Mouse (Mus musculus): ENCODE data around the gene Myo10. TPM values are rescaled to one million over a fixed set of nuclear protein-coding genes. Genes with fewer than 3 reads are reported as not detected.

Gene Myo10
- polyA plus RNA-seq, 1 experiment: 32.8 TPM

DNA sequence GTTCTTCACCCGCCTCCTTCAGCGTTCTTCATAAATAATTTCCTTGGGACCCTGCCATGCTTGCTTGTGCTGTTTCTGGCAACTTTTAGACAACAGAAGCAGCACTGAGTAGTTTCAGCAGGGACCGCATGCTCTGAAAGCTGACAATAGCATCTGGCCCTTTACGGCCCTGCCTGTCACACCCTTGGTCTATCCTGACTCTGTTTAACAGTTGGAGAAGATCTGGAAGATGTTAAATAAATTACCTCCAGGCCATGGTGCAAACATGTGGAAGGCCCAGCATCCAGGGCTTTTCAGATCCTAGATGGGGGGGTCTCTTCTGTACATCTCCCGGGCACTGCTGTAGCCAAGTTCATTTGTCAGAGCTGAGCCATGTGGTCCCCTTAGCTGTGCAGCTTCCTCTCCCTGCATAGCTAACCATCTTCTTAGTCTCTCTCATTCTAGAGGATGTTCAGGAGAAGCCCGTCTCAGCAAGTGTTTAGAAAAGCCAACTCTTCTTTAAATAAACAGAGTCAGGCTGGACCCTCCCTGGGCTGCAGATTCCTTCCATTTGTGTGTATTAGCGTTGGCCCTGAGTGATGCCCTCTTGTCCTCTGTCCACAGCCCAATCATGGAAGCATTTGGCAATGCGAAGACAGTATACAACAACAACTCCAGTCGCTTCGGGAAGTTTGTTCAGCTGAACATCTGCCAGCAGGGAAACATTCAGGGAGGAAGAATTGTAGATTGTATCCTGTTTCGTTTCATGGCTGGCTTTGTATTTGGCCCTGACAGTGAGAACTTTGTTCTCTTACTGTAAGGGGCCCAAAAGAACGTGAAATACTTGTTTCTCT lies 101.2 kb downstream of the Myo10 start:
- Histone ChIP-seq H3K4me3 (ENCODE audit: insufficient read depth, low read length) (no peak overlapping the region), H3K4me1 (ENCODE audit: control insufficient read depth, insufficient read depth, low read length) (no peaks in the 10 kb centered on the region), H3K27ac (ENCODE audit: insufficient read depth, low read length) (no peak overlapping the region)
- TF ChIP-seq CTCF (IDR thresholded peaks at IDR 0.05; ENCODE audit: extremely low read depth, insufficient read depth, low read length) (no peak), POLR2A (IDR thresholded peaks at IDR 0.05; ENCODE audit: extremely low read depth, insufficient read depth, low read length) (no peak)

DNA sequence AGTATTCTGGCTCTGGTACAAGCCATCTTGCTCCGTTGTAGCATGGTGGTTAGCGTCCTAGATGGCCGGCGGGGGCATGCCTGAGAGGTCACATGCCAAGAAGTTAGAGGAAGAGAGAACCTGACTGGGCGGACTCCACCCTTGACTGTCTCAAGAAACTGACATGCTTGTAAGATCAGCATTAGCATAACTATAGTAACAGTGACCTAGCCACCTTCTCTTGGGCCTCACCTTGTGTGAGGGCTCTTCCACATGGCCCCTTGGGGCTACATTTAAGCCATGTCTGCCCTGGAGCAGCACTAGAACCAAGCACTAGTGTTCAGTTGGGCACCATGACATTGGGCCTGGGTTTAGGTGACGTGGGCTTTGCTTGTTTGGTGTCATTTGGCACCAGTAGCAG lies 102.2 kb downstream of the Myo10 start:
- Histone ChIP-seq H3K27ac (ENCODE audit: insufficient read depth, low read length) (no peak overlapping the region), H3K4me3 (ENCODE audit: insufficient read depth, low read length) (no peak overlapping the region), H3K4me1 (ENCODE audit: control insufficient read depth, insufficient read depth, low read length) (no peaks in the 10 kb centered on the region)
- TF ChIP-seq POLR2A (IDR thresholded peaks at IDR 0.05; ENCODE audit: extremely low read depth, insufficient read depth, low read length) (no peak), CTCF (IDR thresholded peaks at IDR 0.05; ENCODE audit: extremely low read depth, insufficient read depth, low read length) (no peak)

DNA sequence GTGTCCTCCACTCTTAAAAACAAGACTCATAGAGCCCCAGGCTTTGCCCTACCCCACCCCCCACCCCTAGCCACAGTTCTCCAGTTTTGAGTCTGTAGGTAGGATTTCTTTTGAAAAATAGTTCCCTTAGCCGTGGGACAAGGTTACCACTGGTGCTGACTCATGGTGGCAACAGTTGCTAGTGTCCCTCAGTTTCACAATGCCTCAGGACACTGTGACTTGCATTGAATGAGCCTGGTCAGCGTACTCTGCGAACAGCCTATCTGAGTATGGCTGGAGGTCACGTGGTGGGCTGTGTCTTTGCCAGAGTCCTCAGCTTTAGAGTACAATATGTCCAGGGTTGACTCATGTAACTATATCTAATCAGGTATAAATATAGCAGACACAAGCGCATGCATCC lies 104.5 kb downstream of the Myo10 start:
- peaks cover 1% of the 10 kb centered on the region; the same call in 1 of the 2 replicates for H3K4me1 ChIP-seq (ENCODE audit: control insufficient read depth, insufficient read depth, low read length)
- no peak overlapping the region for H3K27ac ChIP-seq (ENCODE audit: insufficient read depth, low read length)
- no peak overlapping the region for H3K4me3 ChIP-seq (ENCODE audit: insufficient read depth, low read length)
- TF ChIP-seq CTCF (IDR thresholded peaks at IDR 0.05; ENCODE audit: extremely low read depth, insufficient read depth, low read length): no peak
- TF ChIP-seq POLR2A (IDR thresholded peaks at IDR 0.05; ENCODE audit: extremely low read depth, insufficient read depth, low read length): no peak

DNA sequence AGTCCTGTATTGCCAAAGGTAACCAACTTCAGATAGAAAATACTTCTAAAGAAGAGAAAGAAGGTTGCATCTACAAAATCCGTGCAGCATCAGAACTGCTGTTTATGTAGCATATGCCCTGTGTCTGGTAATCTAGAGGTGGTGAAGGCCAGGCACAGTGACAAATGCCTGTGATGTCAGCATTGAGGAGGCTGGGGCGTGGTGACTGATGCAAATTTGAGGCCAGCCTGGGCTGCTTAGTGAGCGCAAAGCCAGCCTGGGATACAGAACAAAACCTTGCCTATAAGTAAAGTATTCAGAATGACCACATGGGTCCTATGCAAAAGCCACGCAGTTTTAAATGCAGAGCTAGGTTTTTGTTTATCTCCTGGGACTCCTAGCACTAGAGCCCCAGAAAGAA lies 106.2 kb downstream of the Myo10 start:
- peaks cover 1% of the 10 kb centered on the region; the same call in 1 of the 2 replicates for H3K4me1 ChIP-seq (ENCODE audit: control insufficient read depth, insufficient read depth, low read length)

DNA sequence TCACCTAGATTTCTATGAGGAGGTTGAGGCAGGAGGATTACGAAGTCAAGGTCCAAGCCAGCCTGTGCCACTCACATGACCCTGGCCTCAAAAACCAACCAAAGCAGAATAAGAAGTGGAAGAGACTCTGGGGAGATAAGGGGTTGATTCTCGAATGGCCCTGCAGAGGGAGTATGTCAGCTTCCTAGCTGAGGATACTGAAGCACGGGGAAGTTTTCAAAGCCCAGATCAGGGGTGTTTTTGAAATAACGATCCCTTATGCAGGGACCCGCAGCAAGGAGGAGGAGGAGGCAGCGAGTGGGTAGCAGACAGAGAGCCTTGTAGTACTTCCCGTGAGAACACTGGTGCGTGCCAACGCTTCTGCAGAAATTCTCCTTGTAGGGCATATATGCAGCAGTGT lies 108.7 kb downstream of the Myo10 start:
- TF ChIP-seq CTCF (IDR thresholded peaks at IDR 0.05; ENCODE audit: extremely low read depth, insufficient read depth, low read length): peak; percentile 55
- no peak for TF ChIP-seq POLR2A (IDR thresholded peaks at IDR 0.05; ENCODE audit: extremely low read depth, insufficient read depth, low read length)
- no peak overlapping the region for H3K27ac ChIP-seq (ENCODE audit: insufficient read depth, low read length)
- no peak overlapping the region for H3K4me3 ChIP-seq (ENCODE audit: insufficient read depth, low read length)
- peaks cover 1% of the 10 kb centered on the region; the same call in 1 of the 2 replicates for H3K4me1 ChIP-seq (ENCODE audit: control insufficient read depth, insufficient read depth, low read length)

More for the DNA sequence above, 106.2 kb downstream of the Myo10 start:
- TF ChIP-seq CTCF (IDR thresholded peaks at IDR 0.05; ENCODE audit: extremely low read depth, insufficient read depth, low read length): no peak
- TF ChIP-seq POLR2A (IDR thresholded peaks at IDR 0.05; ENCODE audit: extremely low read depth, insufficient read depth, low read length): no peak
- no peak overlapping the region for H3K27ac ChIP-seq (ENCODE audit: insufficient read depth, low read length)
- H3K4me3 ChIP-seq (ENCODE audit: insufficient read depth, low read length): no peak overlapping the region

DNA sequence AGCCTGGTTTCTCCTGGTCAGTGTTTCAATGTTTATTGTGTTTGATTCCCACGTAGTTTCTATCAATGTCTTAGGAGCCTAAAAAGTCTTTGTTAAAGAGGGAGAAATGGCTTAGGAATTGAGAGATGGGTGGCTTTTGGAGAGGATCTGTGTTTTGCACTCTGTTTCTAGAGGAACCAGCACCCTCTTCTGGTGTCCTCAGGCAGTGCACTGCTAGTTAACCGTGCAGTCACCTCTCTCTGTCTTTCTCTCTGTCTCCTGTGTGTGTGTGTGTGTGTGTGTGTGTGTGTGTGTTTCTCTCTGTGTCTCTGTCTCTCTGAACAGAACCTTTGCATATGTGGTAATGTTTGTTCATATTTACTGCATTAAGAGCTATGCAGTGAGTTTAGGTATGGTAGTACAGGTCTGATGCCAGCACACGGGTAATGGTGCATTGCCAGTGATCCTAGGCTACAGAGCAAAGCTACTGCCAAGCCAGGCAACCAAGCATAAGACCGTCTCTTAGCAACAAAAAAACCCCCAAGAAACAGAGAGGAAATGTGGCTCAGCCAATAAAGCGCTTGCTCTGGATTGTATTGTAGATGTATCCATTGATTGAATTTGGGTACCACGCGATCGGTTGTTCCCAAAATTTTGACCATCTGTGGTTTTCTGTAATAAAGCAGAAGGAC lies 110.6 kb downstream of the Myo10 start:
- peaks cover 1% of the 10 kb centered on the region; the same call in 1 of the 2 replicates for H3K4me1 ChIP-seq (ENCODE audit: control insufficient read depth, insufficient read depth, low read length)
- no peak overlapping the region for H3K27ac ChIP-seq (ENCODE audit: insufficient read depth, low read length)
- TF ChIP-seq CTCF (IDR thresholded peaks at IDR 0.05; ENCODE audit: extremely low read depth, insufficient read depth, low read length) (peak; percentile 75), POLR2A (IDR thresholded peaks at IDR 0.05; ENCODE audit: extremely low read depth, insufficient read depth, low read length) (no peak)
- no peak overlapping the region for H3K4me3 ChIP-seq (ENCODE audit: insufficient read depth, low read length)

DNA sequence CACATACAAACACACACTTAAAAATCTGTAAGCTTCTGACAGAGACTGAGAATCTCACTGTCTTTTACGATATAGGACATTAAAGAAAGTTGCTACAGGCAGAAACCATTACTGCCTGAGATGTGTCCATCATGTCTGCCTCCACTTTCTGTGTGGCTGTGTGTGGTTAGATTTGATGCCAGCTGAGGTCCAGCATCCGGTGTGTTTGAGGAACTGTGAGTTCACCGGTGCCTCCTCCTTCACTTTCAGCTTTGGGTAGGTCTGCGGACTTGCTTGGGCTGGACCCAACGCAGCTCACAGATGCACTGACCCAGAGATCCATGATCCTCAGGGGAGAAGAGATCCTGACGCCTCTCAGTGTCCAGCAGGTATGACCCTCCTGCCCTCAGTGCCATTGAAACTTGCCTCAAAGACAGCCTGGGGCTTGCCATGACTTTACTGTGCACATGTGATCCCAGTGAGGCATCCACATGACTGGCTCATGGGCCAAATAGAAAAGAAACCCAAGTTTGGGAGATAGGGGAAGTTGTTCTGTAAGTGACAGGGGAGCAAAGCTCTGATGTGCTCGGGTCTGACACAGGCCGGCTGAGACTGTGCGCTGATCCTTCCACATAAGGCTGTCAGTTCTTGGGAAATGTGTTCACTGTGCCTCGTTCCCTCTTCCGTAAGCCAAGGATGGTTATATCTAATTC lies 111.6 kb downstream of the Myo10 start:
- H3K4me1 ChIP-seq (ENCODE audit: control insufficient read depth, insufficient read depth, low read length): peaks cover 1% of the 10 kb centered on the region; the same call in 1 of the 2 replicates

DNA sequence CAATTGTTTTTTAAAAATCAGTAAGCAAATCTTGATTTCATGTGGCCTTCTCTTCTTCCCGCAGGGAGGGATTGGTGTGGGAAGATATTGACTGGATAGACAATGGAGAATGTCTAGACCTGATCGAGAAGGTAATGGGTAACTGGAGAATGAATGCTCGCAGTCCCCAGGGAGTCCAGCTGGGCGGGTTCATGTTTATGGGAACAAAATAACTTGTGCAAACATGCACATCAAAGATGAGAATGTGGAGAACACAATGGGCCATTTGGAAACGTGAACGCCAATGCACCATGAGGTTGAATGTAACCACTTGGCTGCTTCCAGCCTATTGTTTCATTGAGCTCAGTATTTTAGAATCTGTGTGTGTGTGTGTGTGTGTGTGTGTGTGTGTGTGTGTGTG lies 114.2 kb downstream of the Myo10 start:
- Histone ChIP-seq H3K4me3 (ENCODE audit: insufficient read depth, low read length) (no peak overlapping the region), H3K4me1 (ENCODE audit: control insufficient read depth, insufficient read depth, low read length) (no peaks in the 10 kb centered on the region), H3K27ac (ENCODE audit: insufficient read depth, low read length) (no peak overlapping the region)
- TF ChIP-seq POLR2A (IDR thresholded peaks at IDR 0.05; ENCODE audit: extremely low read depth, insufficient read depth, low read length) (no peak), CTCF (IDR thresholded peaks at IDR 0.05; ENCODE audit: extremely low read depth, insufficient read depth, low read length) (no peak)

More for the DNA sequence above, 111.6 kb downstream of the Myo10 start:
- H3K27ac ChIP-seq (ENCODE audit: insufficient read depth, low read length): no peak overlapping the region
- TF ChIP-seq POLR2A (IDR thresholded peaks at IDR 0.05; ENCODE audit: extremely low read depth, insufficient read depth, low read length) (no peak), CTCF (IDR thresholded peaks at IDR 0.05; ENCODE audit: extremely low read depth, insufficient read depth, low read length) (no peak)
- H3K4me3 ChIP-seq (ENCODE audit: insufficient read depth, low read length): no peak overlapping the region

DNA sequence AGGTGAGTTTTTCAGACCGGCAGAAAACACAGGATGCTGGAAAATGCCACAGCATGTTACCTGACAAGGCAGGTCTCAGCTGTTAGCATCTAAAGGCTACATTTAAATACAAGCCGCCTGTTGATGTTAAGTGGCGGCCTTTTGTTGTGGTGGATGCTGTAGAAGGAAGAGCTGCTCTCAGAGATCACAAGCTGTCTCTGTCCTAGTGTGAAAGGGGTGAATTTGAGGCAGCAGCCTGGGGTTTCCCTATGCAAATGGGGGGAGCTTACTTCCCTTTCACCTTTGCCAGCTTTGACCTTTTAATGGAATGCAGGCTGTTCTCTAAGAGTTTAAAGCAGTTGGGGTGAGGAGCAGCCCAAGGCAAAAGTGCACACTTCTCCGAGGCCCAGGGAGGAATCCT lies 117.9 kb downstream of the Myo10 start:
- H3K4me1 ChIP-seq (ENCODE audit: control insufficient read depth, insufficient read depth, low read length): no peaks in the 10 kb centered on the region
- no peak overlapping the region for H3K4me3 ChIP-seq (ENCODE audit: insufficient read depth, low read length)
- TF ChIP-seq POLR2A (IDR thresholded peaks at IDR 0.05; ENCODE audit: extremely low read depth, insufficient read depth, low read length) (no peak), CTCF (IDR thresholded peaks at IDR 0.05; ENCODE audit: extremely low read depth, insufficient read depth, low read length) (no peak)
- no peak overlapping the region for H3K27ac ChIP-seq (ENCODE audit: insufficient read depth, low read length)

Data from cortical plate, adult 2 months (tissue).